Mouse (Mus musculus): Measurements from ENCODE around the gene Smc1b.

Gene Smc1b

GRCm38 (mm10) chr15:85016951-85017664, 114.7 kb downstream of the Smc1b start, which contains the start of gene Upk3a:
Upk3a (plus strand) TSS chr15:85017141.
- DNase-seq: peak; percentile 38

GRCm38 (mm10) chr15:85015771-85016170, 116.0 kb downstream of the Smc1b start:
- DNase-seq: no peak

Measured in retina, postnatal 1 day (tissue).